Mouse (Mus musculus) kidney, adult 11 months (tissue): Measurements from ENCODE around the gene Gpx7.
"Not testable (repeated sequence)": the region's sequence is repeated elsewhere in the genome, so short reads cannot be mapped to it uniquely, and the experiment has no call there.

Experiments
- DNase-seq: peaks from one replicate; pipeline ENCODE4 v3.0.0; 2022

The Gpx7 gene

GRCm38 (mm10) chr4:108388741-108389140 lies 18.0 kb downstream of the Gpx7 start:
- no peak for DNase-seq

- peak; percentile 34 for DNase-seq
Observed at GRCm38 (mm10) chr4:108387681-108388253, 19.0 kb downstream of the Gpx7 start.

- DNase-seq: no peak
Observed at GRCm38 (mm10) chr4:108387106-108387505, 19.7 kb downstream of the Gpx7 start.

- DNase-seq: no peak
Observed at GRCm38 (mm10) chr4:108386087-108386486, 20.7 kb downstream of the Gpx7 start.

GRCm38 (mm10) chr4:108383183-108383714 lies 23.5 kb downstream of the Gpx7 start, which contains the start of gene Shisal2a:
Shisal2a (minus strand) TSS chr4:108383349.
- DNase-seq: no peak

GRCm38 (mm10) chr4:108380146-108380545 lies 26.6 kb downstream of the Gpx7 start:
- no peak for DNase-seq

- no peak for DNase-seq
Observed at GRCm38 (mm10) chr4:108379476-108379875, 27.3 kb downstream of the Gpx7 start.

- DNase-seq: no peak
Observed at GRCm38 (mm10) chr4:108372166-108372565, 34.6 kb downstream of the Gpx7 start.

- DNase-seq: no peak
Observed at GRCm38 (mm10) chr4:108371421-108371820, 35.3 kb downstream of the Gpx7 start.

GRCm38 (mm10) chr4:108370409-108370808 lies 36.4 kb downstream of the Gpx7 start:
- DNase-seq: no peak

- DNase-seq: peak; percentile 75
Observed at GRCm38 (mm10) chr4:108369254-108369653, 37.5 kb downstream of the Gpx7 start.

- DNase-seq: peak; percentile 25
Observed at GRCm38 (mm10) chr4:108364111-108364476, 42.7 kb downstream of the Gpx7 start.

- DNase-seq: no peak
Observed at GRCm38 (mm10) chr4:108363355-108364110, 43.2 kb downstream of the Gpx7 start.

GRCm38 (mm10) chr4:108362321-108363261 lies 44.2 kb downstream of the Gpx7 start:
- peak; percentile 67 for DNase-seq

GRCm38 (mm10) chr4:108360136-108361055 lies 46.4 kb downstream of the Gpx7 start:
- no peak for DNase-seq

- no peak for DNase-seq
Observed at GRCm38 (mm10) chr4:108358498-108358897, 48.3 kb downstream of the Gpx7 start.

- DNase-seq: peak; percentile 30
Observed at GRCm38 (mm10) chr4:108357458-108357857, 49.3 kb downstream of the Gpx7 start.

GRCm38 (mm10) chr4:108353591-108353990 lies 53.2 kb downstream of the Gpx7 start:
- DNase-seq: not testable (repeated sequence)

GRCm38 (mm10) chr4:108350819-108351218 lies 55.9 kb downstream of the Gpx7 start:
- no peak for DNase-seq
